In genomic region chr7:15954978-15955443, GRCm38 (mm10) we compare ENCODE assay signal across 9 mouse cellular contexts. TPM values are rescaled to one million over a fixed set of nuclear protein-coding genes. Genes with fewer than 3 reads are reported as not detected.
DNase-seq lines count a peak whose midpoint lies in the region; ATAC-seq and TF ChIP-seq lines count a peak whose summit lies in the region.
"Had no signal": no experiment of that assay in that cellular context is flagged by ENCODE, and none has a peak within 500 bp of the region (broad histone marks: within the 10 kb centered on the region; RNA-seq: fewer than 3 reads in every experiment).

No protein-coding gene starts in this region.

- H3K36me3 ChIP-seq in E14TG2a.4 (ENCODE audit: insufficient read depth, low read length): no peaks in the 10 kb centered on the region
- H3K36me3 ChIP-seq in heart, embryonic 11.5 days (ENCODE audit: control insufficient read depth, insufficient read depth, low read length): peaks cover 4% of the 10 kb centered on the region
- H3K36me3 ChIP-seq in lung, postnatal 0 days (ENCODE audit: insufficient read depth, low read length): peaks cover 44% of the 10 kb centered on the region; the same call in 1 of the 2 replicates

- peak overlapping the region; percentile 78 for H3K4me3 ChIP-seq in E14TG2a.4 (replicated peaks; ENCODE audit: low read length)
- H3K4me3 ChIP-seq in heart, embryonic 11.5 days (ENCODE audit: low read depth, low read length): peak overlapping the region; percentile 27
- H3K4me3 ChIP-seq in lung, postnatal 0 days (ENCODE audit: low read depth, low read length): peak overlapping the region; percentile 20; the same call in 1 of the 2 replicates
- no peak overlapping the region for H3K4me3 ChIP-seq in left cerebral cortex, adult 2 months
- H3K4me3 ChIP-seq: myocyte had no signal

- no peak for TF ChIP-seq CTCF in E14TG2a.4 (conservative IDR thresholded peaks at IDR 0.05; ENCODE audit: low read length)
- TF ChIP-seq CTCF in lung, postnatal 0 days (IDR thresholded peaks at IDR 0.05): no peak
- TF ChIP-seq CTCF in left cerebral cortex, adult 2 months (IDR thresholded peaks at IDR 0.05): no peak

- peak overlapping the region; percentile 74 for H3K27ac ChIP-seq in heart, embryonic 11.5 days (ENCODE audit: low read depth, low read length)
- H3K27ac ChIP-seq in lung, postnatal 0 days (ENCODE audit: low read length): peak overlapping the region; percentile 95
- no peak overlapping the region for H3K27ac ChIP-seq in left cerebral cortex, adult 2 months

- ATAC-seq in heart, embryonic 11.5 days (replicated peaks; ENCODE audit: insufficient number of reproducible peaks, low FRiP score, low TSS enrichment): peak; percentile 63
- peak; percentile 69 for ATAC-seq in lung, postnatal 0 days

- peak; percentile 69 for TF ChIP-seq EP300 in lung, postnatal 0 days (IDR thresholded peaks at IDR 0.05)

- H3K4me2 ChIP-seq in heart, embryonic 11.5 days: peak overlapping the region; percentile 68
- H3K4me2 ChIP-seq in lung, postnatal 0 days (replicated peaks; ENCODE audit: low read depth, low read length): peak overlapping the region; percentile 50

- intact Hi-C loops in left cerebral cortex, postnatal 14 days (cut with DNase I): no loop called here
- intact Hi-C loops in left cerebral cortex, adult 2 months (cut with DNase I): no loop called here

- H3K9ac ChIP-seq in heart, embryonic 11.5 days (ENCODE audit: low read depth, low read length): peak overlapping the region; percentile 53; the same call in 1 of the 2 replicates
- H3K9ac ChIP-seq in lung, postnatal 0 days (replicated peaks; ENCODE audit: low read depth): peak overlapping the region; percentile 12; the same call in 1 of the 2 replicates

- peaks cover 58% of the 10 kb centered on the region for H3K4me1 ChIP-seq in E14TG2a.4 (replicated peaks; ENCODE audit: low read depth, low read length)
- H3K4me1 ChIP-seq in heart, embryonic 11.5 days (ENCODE audit: control insufficient read depth, insufficient read depth, low read length): peaks cover 12% of the 10 kb centered on the region
- H3K4me1 ChIP-seq in lung, postnatal 0 days (ENCODE audit: insufficient read depth, low read depth, low read length): peaks cover 13% of the 10 kb centered on the region

- DNase-seq in embryo, embryonic 10.5 days (ENCODE audit: low spot score): peak; percentile 75
- DNase-seq in kidney, adult 9 months: peak; percentile 55
- DNase-seq in lung, postnatal 0 days (ENCODE audit: low spot score): peak; percentile 88
- DNase-seq in spleen, postnatal 10 days (ENCODE audit: low spot score in 2 of 2): peak; percentile 34 to 71
- DNase-seq in left cerebral cortex, postnatal 14 days (ENCODE audit: low spot score in 2 of 2): no peak
- no peak for DNase-seq in left cerebral cortex, adult 2 months (ENCODE audit: extremely low spot score in 1 of 2, low spot score in 2 of 2)

- WGBS in heart, embryonic 11.5 days (ENCODE audit: insufficient replicate concordance): 3% methylated on average over 20 of the region's 21 CpGs
- WGBS in lung, postnatal 0 days: 17% methylated on average over 19 of the region's 21 CpGs

- H3K27me3 ChIP-seq in E14TG2a.4 (ENCODE audit: insufficient read depth, low read length): peaks cover 78% of the 10 kb centered on the region
- no peaks in the 10 kb centered on the region; the same call in 1 of the 2 replicates for H3K27me3 ChIP-seq in heart, embryonic 11.5 days (ENCODE audit: control insufficient read depth, insufficient read depth, low read length)
- no peaks in the 10 kb centered on the region for H3K27me3 ChIP-seq in lung, postnatal 0 days (replicated peaks; ENCODE audit: insufficient read depth, low read length)

- H3K9me3 ChIP-seq in E14TG2a.4 (ENCODE audit: low read length): peaks cover 15% of the 10 kb centered on the region
- H3K9me3 ChIP-seq in heart, embryonic 11.5 days (replicated peaks; ENCODE audit: control insufficient read depth, low read length): 0 out of 2 replicates have a peak, but pooled peaks cover 5% of the 10 kb centered on the region
- H3K9me3 ChIP-seq in lung, postnatal 0 days (ENCODE audit: low read length): no peaks in the 10 kb centered on the region

RNA-seq across cellular contexts. Expression of gene Nop53, which starts 9.1 kb away (rescaled TPM):
- polyA plus RNA-seq in heart, embryonic 11.5 days (2014; fragmentation: Nextera tagmentation; extraction: Ambion mirVana): 130 and 137 TPM in 2 replicates
- polyA plus RNA-seq in lung, postnatal 0 days (2015; fragmentation: Nextera tagmentation; extraction: Ambion mirVana): 196 and 204 TPM in 2 replicates
- total RNA-seq in left cerebral cortex, postnatal 14 days (2021): 100 to 1,000 TPM in 1 of 2 experiments, 10 to 100 TPM in 1; 97.9 to 106 TPM
- 100 to 1,000 TPM; 108 to 113 TPM for total RNA-seq in left cerebral cortex, adult 2 months (2021)

RNA-seq across cellular contexts. Expression of gene Ehd2, which starts 12.4 kb away (rescaled TPM):
- 16.3 and 23.4 TPM in 2 replicates for polyA plus RNA-seq in heart, embryonic 11.5 days (2014; fragmentation: Nextera tagmentation; extraction: Ambion mirVana)
- polyA plus RNA-seq in lung, postnatal 0 days (2015; fragmentation: Nextera tagmentation; extraction: Ambion mirVana): 92.2 and 113 TPM in 2 replicates
- 1 to 10 TPM; 6.8 to 8.4 TPM for total RNA-seq in left cerebral cortex, postnatal 14 days (2021)
- 1 to 10 TPM; 6.4 to 6.7 TPM for total RNA-seq in left cerebral cortex, adult 2 months (2021)

RNA-seq across cellular contexts. Expression of gene Selenow, which starts 32.8 kb away (rescaled TPM):
- 726 and 772 TPM in 2 replicates for polyA plus RNA-seq in heart, embryonic 11.5 days (2014; fragmentation: Nextera tagmentation; extraction: Ambion mirVana)
- 552 and 558 TPM in 2 replicates for polyA plus RNA-seq in lung, postnatal 0 days (2015; fragmentation: Nextera tagmentation; extraction: Ambion mirVana)
- total RNA-seq in left cerebral cortex, postnatal 14 days (2021): 1,000 to 10,000 TPM; 1,549 to 1,751 TPM
- total RNA-seq in left cerebral cortex, adult 2 months (2021): 1,000 to 10,000 TPM; 1,033 to 1,089 TPM

Comparison
In these comparisons a context has a peak if more than half of its experiments do, and no peak if none do; other contexts are left out.
1. DNase-seq: peak in embryo, embryonic 10.5 days (single experiment), kidney, adult 9 months (single experiment), lung, postnatal 0 days (single experiment) and spleen, postnatal 10 days (2 of 2); none in left cerebral cortex, postnatal 14 days (0 of 2) and left cerebral cortex, adult 2 months (0 of 2).